Mouse (Mus musculus): ENCODE measurements around the gene Tacc3. TPM values are rescaled to one million over a fixed set of nuclear protein-coding genes. Genes with fewer than 3 reads are reported as not detected.
A peak's percentile ranks its signal among the peaks of the same experiment; 100 is the strongest.

The Tacc3 gene
- polyA plus RNA-seq, 2 experiments from 2014 or later, result 18.2 to 32.2 TPM

GRCm38 (mm10) chr5:33655251-33655840, 2.6 kb upstream of the Tacc3 start:
- ATAC-seq, result no peak

DNA sequence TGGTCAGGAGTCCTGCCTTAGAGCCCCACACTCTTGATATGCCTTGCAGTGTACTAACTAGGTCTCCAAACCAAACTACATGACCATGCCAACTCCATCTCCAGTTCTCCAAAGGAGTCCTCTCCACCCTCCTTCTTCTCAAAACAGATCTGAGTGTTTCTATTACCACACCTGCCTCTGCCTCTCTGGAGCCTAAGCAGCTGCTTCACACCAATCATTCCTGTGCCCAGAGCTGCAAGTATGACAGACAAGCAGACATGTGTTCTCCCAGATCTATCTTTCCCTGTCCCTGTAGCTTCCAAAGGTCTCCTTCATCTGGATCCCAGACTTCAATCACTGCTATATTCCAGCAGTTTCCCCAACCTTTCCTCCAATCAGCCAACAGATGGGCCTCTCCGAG, 1.2 kb upstream of the Tacc3 start:
- no peak for ATAC-seq

- ATAC-seq, result peak; percentile 51
These were observed 609 bp upstream of the Tacc3 start for GRCm38 (mm10) chr5:33657251-33657786.

GRCm38 (mm10) chr5:33658664-33659050, 729 bp downstream of the Tacc3 start:
- no peak for ATAC-seq

GRCm38 (mm10) chr5:33668223-33668622, 10.3 kb downstream of the Tacc3 start:
- ATAC-seq, result peak; percentile 57

GRCm38 (mm10) chr5:33671659-33672058, 13.7 kb downstream of the Tacc3 start:
- ATAC-seq, result no peak

- no peak for ATAC-seq
These were observed 16.5 kb downstream of the Tacc3 start for GRCm38 (mm10) chr5:33674439-33674838.

GRCm38 (mm10) chr5:33675964-33676363, 18.0 kb downstream of the Tacc3 start:
- no peak for ATAC-seq

DNA sequence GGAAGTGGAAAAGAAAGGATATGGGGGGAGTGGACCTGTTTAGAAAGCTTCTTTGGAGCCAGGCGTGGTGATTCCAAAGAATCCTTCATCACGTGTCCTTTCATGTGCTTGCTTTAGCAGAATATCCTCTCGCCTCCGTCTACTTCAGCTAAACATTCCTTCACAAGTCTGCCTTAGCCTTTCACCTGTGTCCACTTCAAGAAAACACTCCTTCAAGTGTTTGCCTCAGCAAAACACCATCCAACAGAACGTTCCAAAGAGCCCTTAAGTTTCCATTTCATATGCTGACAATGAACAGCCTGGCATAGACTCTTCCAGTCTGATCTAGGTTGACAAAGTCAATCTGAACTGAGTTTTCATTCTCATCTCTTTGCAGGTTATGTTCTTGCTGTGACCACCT, 20.3 kb downstream of the Tacc3 start:
- no peak for ATAC-seq

DNA sequence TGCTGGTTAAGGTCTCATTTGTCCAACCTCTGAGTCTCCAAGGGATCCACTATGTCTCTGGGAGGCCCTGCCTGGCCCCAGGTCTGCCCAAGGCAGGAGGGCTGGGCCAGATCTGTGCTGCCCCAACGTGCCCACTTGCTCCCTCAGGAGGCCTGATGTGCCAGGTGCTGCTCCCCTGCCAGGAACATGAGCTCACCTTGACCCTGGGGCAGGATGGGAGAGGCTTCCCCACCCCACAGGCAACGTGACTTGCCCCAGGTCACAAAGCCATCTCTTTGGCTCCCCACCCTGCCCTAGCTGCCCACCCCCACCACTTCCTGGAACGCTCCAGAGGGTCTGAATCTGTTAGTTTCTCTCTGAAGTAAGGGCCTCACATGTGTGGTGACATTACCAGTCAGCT, 23.1 kb downstream of the Tacc3 start:
- no peak for ATAC-seq

- ATAC-seq, result peak; percentile 74
These were observed 23.9 kb downstream of the Tacc3 start for GRCm38 (mm10) chr5:33681611-33682388.

GRCm38 (mm10) chr5:33682963-33683362, 25.0 kb downstream of the Tacc3 start:
- no peak for ATAC-seq

GRCm38 (mm10) chr5:33683897-33684652, 26.1 kb downstream of the Tacc3 start:
- ATAC-seq, result no peak

GRCm38 (mm10) chr5:33684932-33685331, 27.0 kb downstream of the Tacc3 start:
- ATAC-seq, result no peak

DNA sequence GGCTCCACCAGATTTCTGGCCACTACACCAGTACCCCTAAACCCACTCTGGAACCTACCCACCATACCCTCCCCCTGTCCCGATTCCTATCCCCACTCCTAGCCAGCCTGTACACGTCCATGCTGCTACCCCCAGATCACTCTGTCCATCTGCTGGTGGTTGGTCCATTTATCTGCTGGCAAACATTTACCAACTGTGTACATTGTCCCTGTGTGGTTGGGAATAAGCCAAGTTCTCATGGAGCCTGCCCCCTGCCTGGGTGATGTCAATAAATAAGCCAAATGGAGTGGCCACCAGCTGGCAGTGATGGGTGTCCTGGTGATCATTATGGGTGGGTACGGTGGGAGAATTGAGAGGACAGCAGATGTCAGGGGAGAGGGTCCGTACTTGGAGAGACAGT, 29.2 kb downstream of the Tacc3 start:
- ATAC-seq, result no peak

- ATAC-seq, result no peak
These were observed 30.6 kb downstream of the Tacc3 start for GRCm38 (mm10) chr5:33688278-33689220.

DNA sequence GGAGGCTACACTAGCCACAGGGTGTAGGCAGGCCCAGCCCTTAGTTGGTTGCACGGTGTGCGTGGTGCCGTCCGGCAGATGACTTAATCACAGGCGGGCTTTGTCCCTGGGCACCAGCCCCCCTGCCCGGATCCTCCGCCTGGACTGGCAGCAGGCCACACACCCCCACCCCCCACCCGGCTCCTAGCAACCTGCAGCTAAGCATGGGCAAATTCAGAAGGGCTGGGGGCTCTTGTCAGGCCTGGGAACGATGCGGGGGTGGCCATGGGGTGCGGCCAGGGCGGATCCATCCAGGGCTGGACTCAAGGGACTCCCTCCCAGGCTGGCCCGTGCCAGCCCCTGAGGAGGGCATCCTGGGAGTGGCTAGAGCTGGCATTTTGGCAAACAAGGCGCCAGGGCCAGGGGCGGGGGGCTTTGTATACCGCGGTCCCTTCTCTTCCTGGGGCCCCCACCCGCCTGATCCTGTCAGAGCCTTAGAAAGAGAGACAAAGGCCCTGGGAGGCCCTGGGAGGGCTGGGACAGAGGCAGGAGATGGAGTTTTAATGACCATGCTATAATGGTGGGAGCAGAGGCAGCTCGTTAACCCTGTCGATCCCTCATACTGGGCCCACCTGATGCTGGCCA, 31.4 kb downstream of the Tacc3 start:
- ATAC-seq, result no peak

DNA sequence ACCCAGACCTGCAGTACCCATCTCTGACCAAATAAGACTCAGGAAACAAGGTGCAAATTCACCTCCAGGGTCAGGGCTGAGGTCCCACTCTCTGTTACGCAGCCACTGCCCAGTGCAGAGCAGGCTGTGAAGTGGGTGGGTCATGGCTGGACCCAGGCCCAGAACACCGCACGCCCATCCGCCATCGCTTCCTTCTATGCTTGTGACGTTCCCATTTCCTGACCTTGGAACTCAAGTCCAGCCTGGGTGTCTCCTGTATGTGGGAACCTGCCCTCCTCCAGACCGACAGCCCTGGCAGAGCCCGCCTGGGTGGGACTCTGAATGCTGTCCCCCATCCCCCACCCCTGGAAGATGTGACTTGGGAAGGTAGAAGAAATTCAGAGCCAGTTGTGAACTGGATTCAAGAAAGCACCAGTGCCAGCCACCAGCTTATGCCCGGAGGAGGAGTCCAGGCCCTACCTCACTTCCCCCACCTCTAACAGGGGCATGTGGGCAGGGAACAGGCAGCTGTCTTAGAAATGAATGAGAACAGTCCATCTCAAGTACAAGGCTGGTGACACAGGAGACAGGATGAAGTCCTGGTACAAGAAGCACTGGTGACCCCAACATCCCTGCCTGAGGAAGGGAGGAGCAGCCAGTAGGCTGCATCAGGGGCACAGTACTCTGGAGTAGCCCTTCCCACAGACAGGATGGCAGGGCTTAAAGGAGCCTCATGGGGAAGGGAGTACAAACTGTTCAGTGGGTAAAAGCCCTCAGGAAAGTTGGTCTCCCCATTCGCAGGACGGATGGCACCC, 32.1 kb downstream of the Tacc3 start:
- no peak for ATAC-seq

DNA sequence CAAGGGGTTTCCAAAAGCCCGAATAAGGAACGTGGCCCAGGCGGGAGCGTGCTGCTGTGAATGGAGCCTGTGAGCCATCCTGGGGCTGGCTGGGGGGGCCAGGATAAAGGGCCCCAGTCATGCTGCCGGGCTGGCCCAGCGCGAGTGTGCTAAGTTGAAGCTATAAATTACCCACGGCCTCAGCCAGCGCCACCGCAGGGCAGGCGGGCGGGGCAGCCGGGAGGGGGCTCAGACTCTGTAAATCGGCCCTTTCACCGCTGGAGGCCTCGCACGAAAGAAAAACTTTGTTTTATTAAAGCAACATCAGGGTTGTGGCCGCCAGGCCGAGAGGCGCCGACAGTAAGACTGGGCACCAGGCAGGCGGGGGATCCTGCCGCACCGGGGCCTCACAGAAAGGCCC, 34.5 kb downstream of the Tacc3 start:
- no peak for ATAC-seq

DNA sequence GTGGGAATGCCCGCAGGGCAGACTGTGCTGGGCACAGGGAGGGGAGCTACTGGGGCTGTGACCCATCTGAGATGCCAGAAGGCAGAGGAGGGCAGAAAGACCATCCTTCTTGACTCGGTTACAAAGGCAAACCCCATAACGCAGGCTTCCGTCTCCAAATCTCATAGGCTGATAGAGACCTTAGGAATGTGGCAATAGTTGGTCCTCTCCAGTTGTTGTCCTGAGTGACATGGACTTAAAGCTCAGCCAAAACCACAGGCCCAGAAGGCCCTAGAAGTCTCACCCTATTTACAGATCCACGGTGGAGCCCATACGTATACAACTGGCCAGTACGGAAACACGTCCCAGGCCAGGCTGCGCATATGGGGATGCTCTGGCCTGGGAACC, 36.5 kb downstream of the Tacc3 start:
- ATAC-seq, result no peak
